Mouse (Mus musculus) ovary, adult 2 months (tissue): Measurements from ENCODE around the gene Flrt3. TPM values are rescaled to one million over a fixed set of nuclear protein-coding genes. Genes with fewer than 3 reads are reported as not detected.

Source experiments
- polyA plus RNA-seq: library from polyadenylated mRNA; depleted of rRNA; stranded (reverse); fragments of >200 nt; gene quantifications from 2 replicates; pipeline ENCODE4 v1.2.3, GENCODE M21; 2012; rRNA removed

Gene Flrt3
- 0.43 and 0.71 TPM in 2 replicates for polyA plus RNA-seq

DNA sequence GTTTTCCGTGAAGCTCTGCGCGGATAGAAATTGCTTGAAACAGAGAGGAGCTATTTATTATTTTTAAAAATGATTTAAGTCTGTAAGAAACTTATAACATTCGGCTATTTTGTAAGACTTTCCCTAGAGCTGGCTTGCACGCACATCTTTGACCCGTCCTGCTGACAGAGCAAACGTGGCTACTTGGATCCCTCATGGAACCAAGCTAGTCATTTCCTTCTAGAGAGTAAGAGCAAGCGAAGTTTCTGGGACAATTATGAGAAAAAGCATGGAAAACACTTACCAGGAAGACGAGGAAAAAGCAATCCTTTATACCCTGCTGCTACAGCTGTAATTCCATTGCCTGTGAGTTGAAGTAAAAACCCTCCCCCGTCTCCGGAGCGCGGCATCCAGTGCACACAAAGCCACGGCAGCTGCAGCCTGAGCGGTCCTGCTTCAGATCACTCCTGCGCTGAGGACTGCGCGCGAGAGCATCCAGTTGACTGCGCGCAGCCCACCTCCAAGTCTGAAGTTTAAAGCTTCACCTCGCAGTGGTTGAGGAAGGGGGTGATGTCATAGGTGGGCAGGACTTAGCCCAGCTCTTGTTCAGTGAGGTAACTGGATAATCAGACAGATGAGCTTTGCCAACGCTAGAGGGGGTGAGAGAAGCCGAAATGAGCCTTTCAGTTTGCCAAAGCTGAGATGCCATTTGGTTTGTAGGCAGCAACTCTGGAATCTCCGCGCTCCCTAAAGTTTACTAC, at the start of gene Flrt3:
Gene Flrt3 (minus strand): TSS at position 507 of the 740 bp plus-strand sequence.

